Mouse (Mus musculus) embryonic fibroblast, embryonic 13.5 days (primary cell): ENCODE data around the gene Gm43720.

Experiments used
- CTCF ChIP-seq: IDR thresholded peaks from 2 replicates; pipeline ENCODE4 v1.5.1; 2011; ENCODE audit warnings: mild to moderate bottlenecking, control low read depth, low read length, moderate library complexity, borderline replicate concordance; ENCODE audit not compliant: insufficient read depth
- POLR2A ChIP-seq: IDR thresholded peaks from 2 replicates; pipeline ENCODE4 v1.6.1; 2011; ENCODE audit warnings: low read depth, mild to moderate bottlenecking, control low read depth, low read length, moderate library complexity

DNA sequence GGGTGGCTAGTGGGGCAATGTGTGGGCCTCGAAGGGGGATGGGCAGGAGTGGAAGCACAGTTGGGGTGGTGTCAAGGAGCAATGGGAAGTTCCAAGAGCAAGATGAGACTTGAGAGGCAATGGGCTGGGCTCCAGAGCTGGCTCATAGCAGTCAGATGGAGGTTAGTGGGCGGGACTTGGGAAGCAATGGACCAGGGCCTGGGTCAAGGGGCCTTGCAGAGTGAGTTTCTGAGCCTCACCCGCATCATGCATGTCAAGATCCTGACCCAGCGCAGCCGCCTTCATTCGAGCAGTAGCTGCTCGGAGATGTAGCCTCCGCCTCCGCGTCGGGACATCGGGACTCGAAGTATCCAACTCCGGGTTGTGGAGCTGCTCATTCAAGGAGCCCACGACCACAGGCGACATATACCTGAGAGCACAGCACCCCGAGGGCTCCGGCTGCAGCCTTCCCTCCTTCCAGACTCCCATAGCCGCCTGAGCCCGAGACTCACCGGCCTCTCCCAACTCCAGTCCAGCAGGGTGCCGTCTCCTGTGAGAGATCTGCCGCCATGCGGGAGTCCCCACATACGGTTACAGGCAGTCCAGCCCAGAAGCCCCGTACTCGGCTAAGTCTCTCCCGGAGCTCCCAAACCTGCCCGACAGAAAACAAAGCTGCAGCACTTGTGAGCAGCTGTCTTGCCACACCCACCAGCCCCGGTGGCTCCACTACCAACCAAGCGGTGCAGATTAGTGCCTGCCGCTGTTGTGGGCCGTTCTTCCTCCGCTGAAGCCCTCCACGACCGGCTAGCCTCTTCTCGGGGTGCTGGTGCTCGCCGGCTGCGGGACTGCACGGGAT is 4.3 kb downstream of the Gm43720 start:
- no peak for TF ChIP-seq CTCF
- no peak for TF ChIP-seq POLR2A
